Mouse (Mus musculus) lung, adult 2 months (tissue): Measurements from ENCODE around the gene Atp9a. TPM values are rescaled to one million over a fixed set of nuclear protein-coding genes. Genes with fewer than 3 reads are reported as not detected.

Experiments used
- DNase-seq: peaks from one replicate; pipeline ENCODE4 v3.0.0; 2022
- H3K4me1 ChIP-seq: fragments of 200-500 bp; 2 replicates; pipeline ENCODE4 v1.6.1; 2011; ENCODE audit warnings: low read length; ENCODE audit not compliant: control insufficient read depth, insufficient read depth
- H3K4me3 ChIP-seq: fragments of 200-500 bp; replicated peaks from 2 replicates; pipeline ENCODE3; 2011; ENCODE audit warnings: low read depth, mild to moderate bottlenecking, control low read depth, low read length; ENCODE audit errors: extremely low read depth
- CTCF ChIP-seq: fragments of 200-500 bp; IDR thresholded peaks from 2 replicates; pipeline ENCODE4 v1.5.1; 2011; ENCODE audit warnings: mild to moderate bottlenecking, low read length, control low read depth; ENCODE audit not compliant: insufficient read depth
- POLR2A ChIP-seq: fragments of 200-500 bp; IDR thresholded peaks from 2 replicates; pipeline ENCODE4 v1.6.1; 2011; ENCODE audit warnings: low read depth, mild to moderate bottlenecking, control low read depth, low read length, borderline replicate concordance; ENCODE audit errors: extremely low read depth
- WGBS: fragments of 180-500 bp; shearing (Covaris S2); methylation state at CpG from one replicate; pipeline ENCODE4 v1.1.7; 2018; 5-methylcytosine and 5-hydroxymethylcytosine counted together
- polyA plus RNA-seq: library from polyadenylated mRNA; depleted of rRNA; stranded (reverse); fragments of >200 nt; gene quantifications from 2 replicates; pipeline ENCODE4 v1.2.3, GENCODE M21; 2012

Atp9a gene
- polyA plus RNA-seq, 1 experiment, result 72.9 TPM

DNA sequence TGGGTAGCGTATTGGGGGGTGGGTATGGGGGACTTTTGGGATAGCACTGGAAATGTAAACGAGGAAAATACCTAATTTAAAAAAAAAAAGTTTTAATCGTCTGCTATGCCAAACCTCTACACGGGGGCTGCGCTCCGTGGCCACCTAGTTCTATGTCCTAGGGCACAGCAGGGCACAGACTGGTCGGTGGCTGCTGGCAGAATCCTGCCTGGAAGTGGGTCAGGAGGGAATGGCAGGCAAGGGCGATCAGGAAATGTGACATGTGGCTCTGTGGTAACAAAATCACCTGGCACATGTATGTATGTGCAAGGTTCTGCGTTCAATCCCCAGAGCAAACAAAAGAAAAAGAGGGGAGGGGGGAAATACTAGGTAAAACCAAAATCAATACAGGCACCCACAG, 56.3 kb downstream of the Atp9a start:
- no peak overlapping the region for H3K4me3 ChIP-seq
- TF ChIP-seq POLR2A (no peak), CTCF (no peak)
- no peaks in the 10 kb centered on the region for H3K4me1 ChIP-seq
- 91% methylated on average over 9 of the region's 9 CpGs for WGBS
- no peak for DNase-seq

DNA sequence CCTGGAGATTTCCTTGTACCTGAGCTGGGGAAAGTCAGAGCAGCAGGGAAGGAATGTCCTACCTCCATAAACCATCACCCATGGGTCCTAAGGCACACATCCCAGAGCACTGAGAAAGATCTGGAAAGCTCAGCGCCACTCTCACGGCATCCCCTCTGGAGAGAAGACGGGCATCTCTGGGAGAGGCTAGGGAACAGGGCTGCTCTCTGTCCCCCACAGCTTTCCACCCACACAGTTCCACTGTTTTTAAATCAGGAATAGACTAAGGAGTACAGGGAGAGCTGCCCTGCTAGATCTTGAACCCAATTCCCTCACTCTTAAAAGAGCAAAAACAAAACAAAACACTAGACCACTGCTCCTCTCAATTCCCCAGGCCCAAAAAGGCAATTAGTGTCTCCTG, 57.5 kb downstream of the Atp9a start:
- DNase-seq, result no peak
- 88% methylated on average over 3 of the region's 3 CpGs for WGBS
- Histone ChIP-seq H3K4me3 (no peak overlapping the region), H3K4me1 (no peaks in the 10 kb centered on the region)
- TF ChIP-seq POLR2A, result no peak
- no peak for TF ChIP-seq CTCF

DNA sequence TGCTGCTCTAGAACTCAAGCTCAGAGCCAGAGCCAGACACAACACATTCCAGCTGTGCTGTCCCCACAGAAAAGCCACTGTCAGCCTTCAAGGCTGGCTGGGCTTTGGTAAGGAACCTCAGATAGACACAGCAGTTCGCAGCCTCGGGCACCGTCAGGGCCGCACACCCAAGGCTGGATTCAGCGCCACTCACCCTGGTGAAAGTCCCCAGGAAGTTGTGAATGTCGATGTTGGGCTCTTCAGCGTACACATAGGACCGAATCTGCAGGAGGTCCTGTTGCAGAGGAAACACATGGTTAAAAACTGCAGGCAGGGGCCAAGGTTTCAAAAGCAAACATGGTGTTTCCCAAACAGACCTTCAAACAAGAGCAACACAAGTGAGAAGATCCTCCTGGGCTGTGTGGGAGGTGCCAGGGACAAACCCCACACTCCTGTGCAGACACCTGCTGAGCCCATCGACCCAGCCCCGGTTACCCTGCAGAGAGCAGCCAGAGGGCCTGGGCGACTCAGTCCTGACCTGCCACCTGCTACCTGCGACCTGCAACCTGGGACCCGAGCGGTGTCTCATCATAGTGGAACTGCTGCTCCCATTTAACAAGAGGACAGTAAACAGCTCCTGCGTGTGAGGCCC, 58.6 kb downstream of the Atp9a start:
- 42% methylated on average over 15 of the region's 15 CpGs for WGBS

DNA sequence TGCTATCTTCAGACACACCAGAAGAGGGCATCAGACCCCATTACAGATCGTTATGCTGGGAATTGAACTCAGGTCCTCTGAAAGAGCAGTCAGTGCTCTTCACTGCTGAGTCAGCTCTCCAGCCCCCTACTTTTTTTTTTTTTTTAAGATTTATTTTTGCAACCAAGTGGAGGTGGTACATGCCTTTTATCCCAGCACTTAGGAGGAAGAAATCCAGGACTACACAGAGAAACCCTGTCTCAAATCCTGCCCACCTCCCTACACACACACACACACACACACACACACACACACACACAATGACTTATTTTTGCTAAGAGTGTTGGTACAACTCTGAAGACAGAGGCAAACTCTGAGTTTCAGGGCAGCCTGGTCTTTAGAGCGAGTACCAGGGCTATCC, 59.5 kb downstream of the Atp9a start:
- DNase-seq, result no peak
- Histone ChIP-seq H3K4me3 (no peak overlapping the region), H3K4me1 (no peaks in the 10 kb centered on the region)
- no peak for TF ChIP-seq CTCF
- no peak for TF ChIP-seq POLR2A
- 81% methylated on average over 2 of the region's 2 CpGs for WGBS

More for the DNA sequence above, 58.6 kb downstream of the Atp9a start:
- Histone ChIP-seq H3K4me1 (no peaks in the 10 kb centered on the region), H3K4me3 (no peak overlapping the region)
- no peak for TF ChIP-seq CTCF
- no peak for TF ChIP-seq POLR2A
- DNase-seq, result no peak

DNA sequence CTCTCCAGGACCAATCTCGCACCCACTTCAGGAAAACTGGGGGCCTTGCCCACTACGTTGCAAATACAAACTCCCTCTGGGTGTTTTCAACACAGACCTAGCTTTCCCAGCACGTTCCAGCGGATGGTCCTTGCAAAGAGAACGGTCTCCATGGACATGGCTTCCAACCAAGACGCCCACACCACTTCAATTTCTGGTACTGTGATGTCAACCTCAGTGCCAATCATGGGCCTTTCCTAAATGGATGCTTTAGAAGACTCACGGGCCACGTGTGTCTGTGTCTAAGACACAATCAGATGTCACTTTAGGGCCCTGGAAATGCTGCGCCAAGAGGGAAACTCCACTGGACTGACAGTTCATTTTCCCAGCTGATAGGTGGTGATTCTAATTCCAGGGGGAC, 60.7 kb downstream of the Atp9a start:
- no peaks in the 10 kb centered on the region for H3K4me1 ChIP-seq
- no peak overlapping the region for H3K4me3 ChIP-seq
- WGBS, result 90% methylated on average over 9 of the region's 9 CpGs
- no peak for DNase-seq
- TF ChIP-seq CTCF (no peak), POLR2A (no peak)

DNA sequence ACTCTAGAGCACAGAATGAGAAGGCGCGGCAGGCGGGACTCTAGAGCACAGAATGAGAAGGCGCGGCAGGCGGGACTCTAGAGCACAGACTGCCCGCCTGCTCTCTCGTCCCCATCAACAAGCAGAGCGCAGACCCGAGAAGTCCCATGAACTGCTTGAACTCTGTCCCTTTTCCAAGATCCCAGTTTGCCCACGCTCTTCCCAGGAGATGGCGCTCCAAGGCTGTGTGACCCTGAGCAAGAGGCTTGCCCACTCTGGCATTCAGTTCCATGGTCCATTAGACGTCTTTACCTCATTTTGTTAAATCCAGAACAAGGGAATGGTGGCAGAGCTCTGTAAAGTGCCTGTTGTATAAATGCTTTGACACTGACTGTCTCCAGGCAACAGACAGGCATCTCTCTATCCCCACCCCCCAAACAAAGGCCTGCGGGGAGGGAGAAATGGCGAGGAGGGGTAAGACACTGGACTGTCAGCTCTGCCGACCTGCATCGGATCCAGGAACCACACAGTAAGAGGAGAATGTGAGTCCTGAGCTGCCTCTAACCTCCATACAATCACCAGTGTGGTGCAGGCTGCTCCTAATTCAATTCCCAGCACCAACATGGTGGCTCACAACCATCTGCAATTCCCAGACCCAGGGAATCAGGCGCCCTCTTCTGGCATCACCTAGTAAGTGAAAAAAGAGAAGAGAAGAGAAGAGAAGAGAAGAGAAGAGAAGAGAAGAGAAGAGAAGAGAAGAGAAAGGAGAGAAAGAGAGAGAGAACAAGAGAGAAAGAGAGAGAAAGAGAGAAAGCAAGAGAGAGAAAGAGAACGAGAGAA, 62.6 kb downstream of the Atp9a start:
- 74% methylated on average over 19 of the region's 19 CpGs for WGBS
- DNase-seq, result no peak
- no peak overlapping the region for H3K4me3 ChIP-seq
- H3K4me1 ChIP-seq, result no peaks in the 10 kb centered on the region
- TF ChIP-seq CTCF (no peak), POLR2A (no peak)

DNA sequence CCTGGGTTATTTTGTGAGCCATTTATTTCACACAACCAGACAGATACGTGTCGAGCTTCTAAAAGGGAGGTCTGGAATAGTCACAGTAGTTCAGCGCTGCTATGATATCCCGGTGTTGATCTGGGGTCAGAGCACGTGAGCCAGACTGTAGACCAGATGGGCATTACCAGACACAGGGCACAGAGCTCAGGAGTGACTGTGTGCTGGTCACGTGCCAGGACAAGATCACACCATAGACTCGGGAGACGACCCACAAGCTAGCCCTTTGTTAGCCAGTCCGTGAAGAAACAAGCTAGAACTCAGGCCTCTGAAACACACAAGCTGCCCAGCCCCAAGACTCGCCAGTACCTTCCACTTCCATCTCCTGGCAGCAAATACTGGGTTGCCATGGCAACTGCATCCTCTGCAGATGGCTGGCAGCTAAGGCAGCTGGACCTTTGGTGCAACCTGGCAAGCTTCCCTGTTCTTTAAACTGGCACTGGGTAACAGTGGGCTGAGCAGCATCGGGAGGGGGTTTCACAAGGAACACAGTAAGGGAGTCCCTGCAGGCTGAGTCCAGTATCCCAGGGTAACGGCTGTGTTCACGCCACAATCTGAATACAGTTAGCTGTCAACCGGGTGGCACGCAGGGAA, 63.4 kb downstream of the Atp9a start:
- Histone ChIP-seq H3K4me3 (no peak overlapping the region), H3K4me1 (no peaks in the 10 kb centered on the region)
- TF ChIP-seq CTCF (no peak), POLR2A (no peak)
- WGBS, result 83% methylated on average over 15 of the region's 15 CpGs
- no peak for DNase-seq

DNA sequence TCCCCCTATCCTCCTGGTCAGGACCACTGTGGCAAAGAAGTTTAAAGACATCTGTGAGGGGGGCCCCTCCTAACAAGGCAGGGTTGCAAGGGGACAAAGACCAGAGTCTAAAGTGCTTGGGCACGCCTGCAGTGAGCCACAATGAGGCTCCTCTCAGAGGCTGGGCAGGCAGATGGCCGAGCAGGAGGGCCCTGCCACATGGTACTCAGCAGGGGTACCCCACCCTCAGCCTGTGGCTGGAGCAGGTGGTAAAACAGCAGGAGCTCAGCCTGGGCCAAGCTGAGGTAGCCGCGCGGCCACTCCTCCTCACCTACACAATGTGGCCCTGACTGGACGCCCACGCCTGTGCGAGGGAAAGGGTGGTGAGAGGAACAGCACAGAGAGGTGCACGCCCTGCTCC, 64.6 kb downstream of the Atp9a start:
- WGBS, result 82% methylated on average over 9 of the region's 9 CpGs
- no peak for DNase-seq

DNA sequence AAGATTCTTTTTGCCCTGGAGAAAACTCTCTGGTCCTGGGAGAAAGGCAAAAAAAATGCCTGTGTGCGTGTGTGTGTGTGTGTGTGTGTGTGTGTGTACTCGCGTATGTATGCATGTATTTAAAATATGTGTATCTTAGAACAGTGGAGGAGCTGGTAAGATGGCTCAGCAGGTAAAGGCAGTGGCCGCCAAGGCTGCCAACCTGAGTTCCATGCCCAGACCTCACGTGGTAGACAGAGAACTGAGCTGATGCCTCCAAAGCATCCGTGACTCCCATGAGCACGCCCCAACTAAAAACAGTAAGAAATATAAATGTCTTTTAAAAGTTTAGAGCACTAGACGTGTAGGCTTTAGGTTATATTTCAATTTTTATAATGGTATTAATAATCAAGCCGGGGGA, 70.5 kb downstream of the Atp9a start:
- 89% methylated on average over 9 of the region's 9 CpGs for WGBS
- DNase-seq, result no peak
- H3K4me1 ChIP-seq, result no peaks in the 10 kb centered on the region
- TF ChIP-seq CTCF (no peak), POLR2A (no peak)
- H3K4me3 ChIP-seq, result no peak overlapping the region

More for the DNA sequence above, 64.6 kb downstream of the Atp9a start:
- Histone ChIP-seq H3K4me3 (no peak overlapping the region), H3K4me1 (no peaks in the 10 kb centered on the region)
- TF ChIP-seq CTCF (no peak), POLR2A (no peak)
